Comparison of ENCODE assay signal across 20 mouse cellular contexts in genomic region chr6:56306066-56306465, GRCm38 (mm10).
"Had no signal": no experiment of that assay in that cellular context is flagged by ENCODE, and none has a peak within 500 bp of the region (broad histone marks: within the 10 kb centered on the region; RNA-seq: fewer than 3 reads in every experiment).

No protein-coding gene starts in this region.

- DNase-seq: lung, adult 18-20 months; lung, embryonic 14.5 days; lung, postnatal 10 days; lung, postnatal 4 days; midbrain, embryonic 14.5 days; retina, postnatal 1 day; right cerebral cortex, adult 18-20 months; right cerebral cortex, postnatal 25 days; right cerebral cortex, postnatal 4 days; spleen, adult 18-20 months; thymus, adult 18-20 months; thymus, postnatal 25 days; thymus, postnatal 4 days had no signal

- ATAC-seq: midbrain, embryonic 16.5 days had no signal

- H3K9me3 ChIP-seq: midbrain, embryonic 10.5 days; midbrain, embryonic 12.5 days; neural tube, embryonic 13.5 days; neural tube, embryonic 15.5 days had no signal

- H3K27ac ChIP-seq: liver, embryonic 14.5 days; midbrain, embryonic 10.5 days; midbrain, embryonic 12.5 days; neural tube, embryonic 13.5 days; neural tube, embryonic 15.5 days had no signal

- H3K4me2 ChIP-seq: lung, embryonic 14.5 days; midbrain, embryonic 12.5 days; neural tube, embryonic 13.5 days; neural tube, embryonic 15.5 days had no signal

- H3K9ac ChIP-seq: liver, embryonic 14.5 days; lung, embryonic 14.5 days; midbrain, embryonic 12.5 days; neural tube, embryonic 13.5 days; neural tube, embryonic 15.5 days had no signal

- H3K4me1 ChIP-seq: midbrain, embryonic 10.5 days; midbrain, embryonic 12.5 days; neural tube, embryonic 13.5 days; neural tube, embryonic 15.5 days had no signal

- H3K36me3 ChIP-seq: midbrain, embryonic 10.5 days; midbrain, embryonic 12.5 days; neural tube, embryonic 13.5 days; neural tube, embryonic 15.5 days had no signal

- H3K27me3 ChIP-seq: midbrain, embryonic 12.5 days; neural tube, embryonic 13.5 days; neural tube, embryonic 15.5 days had no signal

- H3K4me3 ChIP-seq: midbrain, embryonic 10.5 days; midbrain, embryonic 12.5 days; myocyte; neural tube, embryonic 13.5 days; neural tube, embryonic 15.5 days had no signal
